Mouse (Mus musculus) megakaryocyte, embryonic 14.5 days (primary cell): ENCODE data around the gene Gm9803.

Experiments used
- FLI1 ChIP-seq: IDR thresholded peaks from 2 replicates; pipeline ENCODE4 v1.6.1; 2012; ENCODE audit warnings: low read length, inconsistent platforms, mixed read lengths
- GATA1 ChIP-seq: IDR thresholded peaks from 3 replicates; pipeline ENCODE4 v1.6.1; 2012; ENCODE audit warnings: mixed read lengths, low read length, inconsistent platforms, borderline replicate concordance

DNA sequence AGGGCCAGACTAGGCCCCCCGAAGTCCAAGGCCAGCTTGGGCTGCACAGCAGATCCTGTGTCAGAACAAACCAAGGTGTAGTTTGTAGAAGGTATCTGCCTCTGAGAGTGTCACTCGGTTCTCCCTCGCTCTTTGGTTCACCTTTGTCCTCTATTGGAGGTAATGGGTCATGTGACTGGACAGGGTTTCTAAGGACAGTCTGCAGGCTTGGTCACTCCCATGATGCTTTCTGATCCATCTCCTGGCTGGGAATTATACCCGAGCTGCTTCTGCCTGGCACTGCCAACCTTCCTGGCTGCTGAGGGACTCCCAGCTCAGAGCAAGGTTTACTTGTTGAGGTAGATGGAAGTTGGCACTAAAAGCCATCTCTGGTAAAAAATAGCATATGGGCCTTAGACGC, 33.0 kb upstream of the Gm9803 start:
- TF ChIP-seq FLI1 (no peak), GATA1 (no peak)
